Mouse (Mus musculus): ENCODE measurements around the gene Plpp3. TPM values are rescaled to one million over a fixed set of nuclear protein-coding genes. Genes with fewer than 3 reads are reported as not detected.
A peak's percentile ranks its signal among the peaks of the same experiment; 100 is the strongest.

Gene Plpp3
- polyA plus RNA-seq, 1 experiment from 2014 or later = 75.2 TPM

GRCm38 (mm10) chr4:105281751-105282231 lies 124.6 kb downstream of the Plpp3 start:
- DNase-seq (ENCODE audit: low spot score) = no peak
- Histone ChIP-seq H3K4me3 (no peak overlapping the region), H3K9me3 (replicated peaks) (no peaks in the 10 kb centered on the region), H3K27ac (peak overlapping the region; percentile 76), H3K36me3 (no peaks in the 10 kb centered on the region), H3K4me1 (peaks cover 33% of the 10 kb centered on the region), H3K27me3 (ENCODE audit: low read depth, poor library complexity, severe bottlenecking) (peaks cover 9% of the 10 kb centered on the region; the same call in 1 of the 2 replicates)
- 31% methylated on average over 7 of the region's 7 CpGs for WGBS

Other genes with a start within 250 kb of the Plpp3 start
- 0.09 TPM in 1 of 2 replicates, not detected in the other for gene Fyb2, start 243.9 kb upstream of the Plpp3 start, polyA plus RNA-seq (2016; fragmentation: Nextera tagmentation; extraction: Ambion mirVana)
- 0.36 and 0.39 TPM in 2 replicates for gene Prkaa2, start 47.5 kb upstream of the Plpp3 start, polyA plus RNA-seq (2016; fragmentation: Nextera tagmentation; extraction: Ambion mirVana)